Mouse (Mus musculus) neural tube, embryonic 14.5 days (tissue): ENCODE results near the gene Akap9. TPM values are rescaled to one million over a fixed set of nuclear protein-coding genes. Genes with fewer than 3 reads are reported as not detected.
"Not testable (repeated sequence)": the region's sequence is repeated elsewhere in the genome, so short reads cannot be mapped to it uniquely, and the experiment has no call there.

Experiments
- ATAC-seq: fragments of 200-750 bp; cut with Nextera tagmentation; 2 replicates; pipeline ENCODE4 v1.8.0; 2017; ENCODE audit warnings: low read depth, mild to moderate bottlenecking, moderate TSS enrichment, moderate library complexity
- H3K27ac ChIP-seq: fragments of 300-500 bp; sonication (generic); 2 replicates; pipeline ENCODE4 v1.5.1; 2014; ENCODE audit warnings: low read depth, mild to moderate bottlenecking, control low read depth, low read length, moderate library complexity, mixed read lengths
- H3K27me3 ChIP-seq: fragments of 300-500 bp; sonication (generic); 2 replicates; pipeline ENCODE4 v1.6.1; 2014; ENCODE audit warnings: low read length; ENCODE audit not compliant: control insufficient read depth, insufficient read depth
- H3K36me3 ChIP-seq: fragments of 300-500 bp; sonication (generic); 2 replicates; pipeline ENCODE4 v1.6.1; 2014; ENCODE audit warnings: low read length, mixed read lengths; ENCODE audit not compliant: control insufficient read depth, insufficient read depth
- H3K4me1 ChIP-seq: fragments of 300-500 bp; sonication (generic); 2 replicates; pipeline ENCODE4 v1.6.1; 2014; ENCODE audit warnings: low read length; ENCODE audit not compliant: control insufficient read depth, insufficient read depth
- H3K4me2 ChIP-seq: fragments of 300-500 bp; sonication (generic); 2 replicates; pipeline ENCODE4 v1.6.1; 2014; ENCODE audit warnings: mild to moderate bottlenecking, low read depth, low read length, control low read depth
- H3K4me3 ChIP-seq: fragments of 300-500 bp; sonication (generic); 2 replicates; pipeline ENCODE4 v1.5.1; 2014; ENCODE audit warnings: low read depth, low read length, control low read depth, mixed read lengths
- H3K9ac ChIP-seq: fragments of 300-500 bp; sonication (generic); replicated peaks from 2 replicates; pipeline ENCODE4 v1.6.1; 2014; ENCODE audit warnings: low read depth, mild to moderate bottlenecking, control low read depth, low read length, mixed read lengths
- H3K9me3 ChIP-seq: fragments of 300-500 bp; sonication (generic); 2 replicates; pipeline ENCODE4 v1.6.1; 2016; ENCODE audit warnings: low read length; ENCODE audit not compliant: control insufficient read depth
- WGBS: fragments of 180-500 bp; shearing (Covaris S2); extraction: QIAGEN DNeasy Blood & Tissue Kit; methylation state at CpG from one replicate; pipeline ENCODE4 v1.1.7; 2014; 5-methylcytosine and 5-hydroxymethylcytosine counted together
- polyA plus RNA-seq: library from polyadenylated mRNA; unstranded; fragments of >200 nt; fragmentation: Nextera tagmentation; extraction: Ambion mirVana; gene quantifications from 2 replicates; pipeline ENCODE4 v1.2.1, GENCODE M21; 2014

Akap9 gene
- polyA plus RNA-seq = 330 and 342 TPM in 2 replicates

- Histone ChIP-seq H3K9me3 (no peaks in the 10 kb centered on the region), H3K4me2 (peak within 1 kb of the TSS; percentile 65), H3K4me1 (peaks cover 20% of the 10 kb centered on the region), H3K36me3 (no peaks in the 10 kb centered on the region), H3K9ac (peak within 1 kb of the TSS; percentile 100), H3K27me3 (peaks cover 2% of the 10 kb centered on the region; the same call in 1 of the 2 replicates), H3K27ac (peak within 1 kb of the TSS; percentile 97), H3K4me3 (peak within 1 kb of the TSS; percentile 87)
- under 1% methylated on average over 59 of the region's 82 CpGs for WGBS
- peak; percentile 86 for ATAC-seq
These were observed at the start of gene Akap9 for GRCm38 (mm10) chr5:3927801-3928689. Gene Akap9 (plus strand): TSS chr5:3928054.

GRCm38 (mm10) chr5:3886862-3887261, 41.0 kb upstream of the Akap9 start:
- H3K9ac ChIP-seq, H3K27me3 ChIP-seq, H3K4me1 ChIP-seq, H3K9me3 ChIP-seq, ATAC-seq, H3K4me3 ChIP-seq, H3K27ac ChIP-seq, H3K4me2 ChIP-seq, H3K36me3 ChIP-seq: not testable (repeated sequence)
- WGBS = 94% methylated on average over 7 of the region's 7 CpGs

DNA sequence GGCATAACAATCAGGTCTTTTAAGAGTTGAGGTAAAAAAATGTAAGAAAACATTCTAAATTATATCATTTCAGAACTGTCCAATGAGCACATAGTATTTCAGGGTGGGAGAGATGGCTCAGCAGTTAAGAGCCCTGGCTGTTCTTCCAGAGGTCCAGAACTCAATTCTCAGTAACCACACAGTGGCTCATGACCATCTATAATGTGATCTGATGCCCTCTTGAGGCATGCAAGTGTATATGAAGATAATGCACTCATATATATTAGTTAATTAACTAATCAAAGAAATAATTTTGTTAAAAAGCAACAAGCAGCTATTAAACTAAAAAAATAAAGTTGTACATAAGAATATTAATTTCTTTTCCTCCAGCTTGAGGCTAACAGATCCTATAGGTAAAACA, 38.7 kb upstream of the Akap9 start:
- Histone ChIP-seq H3K9ac (no peak overlapping the region), H3K4me2 (no peak overlapping the region), H3K27ac (no peak overlapping the region), H3K4me3 (no peak overlapping the region), H3K9me3 (no peaks in the 10 kb centered on the region), H3K27me3 (no peaks in the 10 kb centered on the region), H3K4me1 (peaks cover 5% of the 10 kb centered on the region; the same call in 1 of the 2 replicates), H3K36me3 (no peaks in the 10 kb centered on the region)
- ATAC-seq = no peak

DNA sequence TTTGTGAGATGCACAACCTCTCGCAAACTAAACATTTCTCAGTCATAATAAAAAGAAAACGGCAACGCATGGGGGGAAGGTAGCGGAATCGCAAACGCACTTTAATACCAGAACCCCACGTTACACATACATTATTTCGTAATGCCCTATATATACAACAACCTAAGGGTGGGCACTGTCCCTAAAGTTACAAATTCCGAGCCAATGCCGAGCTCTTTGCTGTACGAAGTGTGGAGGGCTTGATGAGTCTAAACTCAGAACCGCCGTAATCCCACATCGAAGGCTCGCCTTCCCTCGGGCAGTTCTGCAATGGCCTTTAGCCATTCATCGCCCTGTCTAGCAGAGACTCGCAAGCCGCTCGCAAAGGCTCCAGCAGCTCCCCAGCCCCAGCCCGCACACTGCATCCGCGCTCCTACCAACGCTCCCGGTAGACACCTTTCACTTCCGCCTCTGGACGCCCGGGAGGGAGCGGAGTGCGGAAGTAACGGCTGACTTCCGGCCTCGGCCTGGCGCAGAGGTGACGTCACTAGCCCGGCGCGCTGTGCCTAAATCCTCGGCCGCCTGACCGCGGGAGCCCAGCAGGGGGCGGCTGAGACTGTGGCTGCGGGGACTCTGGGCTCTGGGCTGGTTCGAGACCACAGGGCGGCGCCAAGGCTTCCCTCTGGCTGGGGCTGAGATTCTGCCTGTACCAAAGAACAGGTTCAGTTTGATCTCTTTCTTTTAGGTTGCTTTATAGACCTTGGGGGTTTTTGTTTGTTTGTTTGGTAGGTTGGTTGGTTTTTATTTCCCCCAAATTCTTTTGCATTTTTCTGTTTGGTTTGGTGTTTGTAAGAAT, 34.2 kb upstream of the Akap9 start, which contains the start of gene Mterf1a:
Gene Mterf1a, minus strand, starts transcription at position 475 of the 835 bp plus-strand sequence.
- H3K4me1 ChIP-seq, H3K36me3 ChIP-seq, H3K27ac ChIP-seq, H3K9me3 ChIP-seq, H3K27me3 ChIP-seq: not testable (repeated sequence)
- peak within 1 kb of the TSS; percentile 37; the same call in 1 of the 2 replicates for H3K9ac ChIP-seq
- WGBS = 4% methylated on average over 3 of the region's 47 CpGs
- peak; percentile 100 for ATAC-seq
- peak within 1 kb of the TSS; percentile 69 for H3K4me2 ChIP-seq
- peak within 1 kb of the TSS; percentile 38 for H3K4me3 ChIP-seq

GRCm38 (mm10) chr5:3894294-3894619, 33.6 kb upstream of the Akap9 start:
- not testable (repeated sequence) for H3K4me2 ChIP-seq, H3K4me1 ChIP-seq, H3K27me3 ChIP-seq, ATAC-seq, H3K36me3 ChIP-seq, H3K27ac ChIP-seq, H3K9ac ChIP-seq, H3K4me3 ChIP-seq, H3K9me3 ChIP-seq
- WGBS = 99% methylated on average over 4 of the region's 4 CpGs

- no peaks in the 10 kb centered on the region for H3K36me3 ChIP-seq
- H3K9ac ChIP-seq = no peak overlapping the region
- no peaks in the 10 kb centered on the region for H3K4me1 ChIP-seq
- H3K27ac ChIP-seq = no peak overlapping the region
- 70% methylated on average over 2 of the region's 2 CpGs for WGBS
- H3K4me3 ChIP-seq = no peak overlapping the region
- no peak for ATAC-seq
- no peak overlapping the region for H3K4me2 ChIP-seq
- no peaks in the 10 kb centered on the region for H3K9me3 ChIP-seq
- H3K27me3 ChIP-seq = no peaks in the 10 kb centered on the region
These were observed 22.4 kb upstream of the Akap9 start for GRCm38 (mm10) chr5:3905471-3905870.

GRCm38 (mm10) chr5:3922350-3922749, 5.5 kb upstream of the Akap9 start:
- no peak overlapping the region for H3K4me2 ChIP-seq
- 94% methylated on average over 2 of the region's 2 CpGs for WGBS
- no peaks in the 10 kb centered on the region for H3K9me3 ChIP-seq
- no peaks in the 10 kb centered on the region for H3K36me3 ChIP-seq
- H3K4me3 ChIP-seq = no peak overlapping the region
- H3K4me1 ChIP-seq = peaks cover 3% of the 10 kb centered on the region; the same call in 1 of the 2 replicates
- H3K27ac ChIP-seq = no peak overlapping the region
- ATAC-seq = no peak
- H3K27me3 ChIP-seq = no peaks in the 10 kb centered on the region
- H3K9ac ChIP-seq = no peak overlapping the region

GRCm38 (mm10) chr5:3926666-3927065, 1.2 kb upstream of the Akap9 start:
- H3K27ac ChIP-seq = no peak overlapping the region
- H3K27me3 ChIP-seq = peaks cover 2% of the 10 kb centered on the region; the same call in 1 of the 2 replicates
- H3K4me2 ChIP-seq = no peak overlapping the region
- no peaks in the 10 kb centered on the region for H3K36me3 ChIP-seq
- H3K4me1 ChIP-seq = peaks cover 16% of the 10 kb centered on the region
- H3K9ac ChIP-seq = no peak overlapping the region
- no peak for ATAC-seq
- 15% methylated on average over 4 of the region's 4 CpGs for WGBS
- H3K9me3 ChIP-seq = no peaks in the 10 kb centered on the region
- H3K4me3 ChIP-seq = no peak overlapping the region

GRCm38 (mm10) chr5:3928690-3929046, 814 bp downstream of the Akap9 start:
- H3K27me3 ChIP-seq = peaks cover 2% of the 10 kb centered on the region; the same call in 1 of the 2 replicates
- peak overlapping the region; percentile 65 for H3K4me2 ChIP-seq
- peak overlapping the region; percentile 87 for H3K4me3 ChIP-seq
- WGBS = under 1% methylated on average over 12 of the region's 12 CpGs
- H3K4me1 ChIP-seq = peaks cover 20% of the 10 kb centered on the region
- H3K9ac ChIP-seq = peak overlapping the region; percentile 100
- peak; percentile 67 for ATAC-seq
- H3K36me3 ChIP-seq = no peaks in the 10 kb centered on the region
- H3K27ac ChIP-seq = peak overlapping the region; percentile 97
- H3K9me3 ChIP-seq = no peaks in the 10 kb centered on the region
